Mouse (Mus musculus) brain, embryonic 14.5 days (tissue): ENCODE results near the gene Eya2.

ENCODE experiments used
- CTCF ChIP-seq: fragments of 200-500 bp; IDR thresholded peaks from 2 replicates; pipeline ENCODE4 v1.5.1; 2012; ENCODE audit warnings: inconsistent platforms, mild to moderate bottlenecking, moderate library complexity, borderline replicate concordance; ENCODE audit not compliant: insufficient read depth, insufficient read length; ENCODE audit errors: extremely low read depth
- POLR2A ChIP-seq: fragments of 200-500 bp; IDR thresholded peaks from 2 replicates; pipeline ENCODE4 v1.6.1; 2012; ENCODE audit warnings: mild to moderate bottlenecking, inconsistent platforms, borderline replicate concordance; ENCODE audit not compliant: poor library complexity, insufficient read depth, insufficient read length, severe bottlenecking; ENCODE audit errors: extremely low read depth

GRCm38 (mm10) chr2:165740381-165740780 lies 145.5 kb downstream of the Eya2 start:
- TF ChIP-seq POLR2A (no peak), CTCF (no peak)
